Mouse (Mus musculus): ENCODE results near the gene a.
"Not testable (repeated sequence)": the region's sequence is repeated elsewhere in the genome, so short reads cannot be mapped to it uniquely, and the experiment has no call there.

The a gene

DNA sequence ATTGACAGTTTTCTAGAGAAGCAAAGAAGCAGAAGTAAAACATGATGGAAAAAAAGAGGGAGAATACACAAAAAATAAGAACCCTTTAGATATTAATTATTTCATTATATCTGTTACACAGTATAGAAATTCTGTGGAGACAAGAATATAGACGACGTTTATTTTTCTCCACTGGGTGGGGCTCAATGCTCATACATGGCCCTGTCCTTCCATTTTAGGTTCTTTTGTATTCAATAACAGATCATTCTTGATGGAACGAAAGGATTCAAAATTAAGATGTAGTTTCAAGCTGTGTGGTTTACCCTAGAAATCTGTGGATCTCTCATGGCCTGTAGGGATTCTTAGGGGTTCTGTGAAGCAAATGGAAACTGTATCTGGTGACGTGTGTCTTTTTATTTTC lies 142.7 kb downstream of the a start:
- DNase-seq: no peak

- DNase-seq: no peak
Observed at GRCm38 (mm10) chr2:154936106-154936505, 144.9 kb downstream of the a start.

- no peak for DNase-seq
Observed at GRCm38 (mm10) chr2:154936536-154937155, 145.4 kb downstream of the a start.

DNA sequence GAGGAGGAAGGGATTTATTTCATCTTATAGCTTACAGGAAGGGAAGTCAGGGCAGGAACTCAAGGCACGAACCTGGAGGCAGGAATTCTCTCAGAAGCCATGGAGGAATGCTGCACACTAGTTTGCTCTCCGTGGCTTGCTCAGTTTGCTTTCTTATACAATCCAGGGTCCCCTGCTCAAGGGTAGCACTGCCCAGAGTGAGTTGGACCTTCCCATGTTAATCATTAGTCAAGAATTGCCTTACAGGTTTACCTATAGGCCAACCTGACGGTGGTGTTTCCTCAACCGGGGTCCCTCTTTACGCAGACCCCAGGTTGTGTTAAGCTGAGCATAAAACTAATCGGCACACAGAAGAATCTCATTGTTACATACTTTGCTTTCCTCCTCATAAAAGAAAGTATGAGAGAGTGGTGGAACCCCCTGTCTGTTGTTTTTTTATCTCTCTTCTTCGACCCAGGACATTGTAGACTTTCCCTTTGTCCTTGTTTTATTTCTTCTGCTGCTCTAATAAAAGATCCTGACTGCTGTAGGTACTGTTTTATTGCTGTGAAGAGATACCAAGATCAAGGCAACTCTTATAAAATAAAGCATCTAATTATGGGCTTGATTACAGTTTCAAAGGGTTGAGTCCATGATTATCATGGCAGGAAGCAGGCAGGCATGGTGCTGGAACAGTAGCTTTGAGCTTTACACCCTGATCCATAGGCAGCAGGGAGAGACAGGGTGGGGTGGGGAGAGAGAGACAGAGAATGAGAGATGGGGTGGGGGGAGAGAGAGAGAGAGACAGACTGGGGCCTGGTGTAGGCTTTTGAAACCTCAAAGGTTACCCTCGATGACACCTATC lies 146.6 kb downstream of the a start:
- DNase-seq: no peak

GRCm38 (mm10) chr2:154941952-154942351 lies 150.8 kb downstream of the a start:
- DNase-seq: no peak

GRCm38 (mm10) chr2:154942546-154942945 lies 151.3 kb downstream of the a start:
- no peak for DNase-seq

- DNase-seq: peak; percentile 87
Observed at GRCm38 (mm10) chr2:154943101-154943500, 151.9 kb downstream of the a start.

- no peak for DNase-seq
Observed at GRCm38 (mm10) chr2:154946921-154947320, 155.7 kb downstream of the a start.

GRCm38 (mm10) chr2:154949352-154949751 lies 158.2 kb downstream of the a start:
- no peak for DNase-seq

GRCm38 (mm10) chr2:154949877-154950276 lies 158.7 kb downstream of the a start:
- no peak for DNase-seq

- DNase-seq: no peak
Observed at GRCm38 (mm10) chr2:154950601-154951000, 159.4 kb downstream of the a start.

DNA sequence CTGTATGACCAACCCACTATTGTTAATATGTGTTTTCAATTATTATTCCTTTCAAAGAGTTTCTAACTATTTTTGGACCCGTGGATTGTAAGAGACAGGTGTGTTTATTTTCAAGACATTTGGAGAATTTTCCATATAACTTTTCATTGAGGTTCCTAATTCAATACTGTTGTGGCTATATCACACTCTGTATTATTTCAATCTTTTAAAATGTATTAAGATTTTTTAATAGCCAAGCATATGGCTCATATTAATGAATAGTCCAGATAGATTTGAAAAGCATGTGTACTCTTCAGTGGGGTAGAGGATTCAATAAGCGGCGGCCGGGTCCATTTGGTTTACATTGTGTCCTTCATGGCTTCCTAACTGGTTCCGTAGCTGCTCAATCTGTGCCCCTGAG lies 168.3 kb downstream of the a start:
- DNase-seq: no peak

DNA sequence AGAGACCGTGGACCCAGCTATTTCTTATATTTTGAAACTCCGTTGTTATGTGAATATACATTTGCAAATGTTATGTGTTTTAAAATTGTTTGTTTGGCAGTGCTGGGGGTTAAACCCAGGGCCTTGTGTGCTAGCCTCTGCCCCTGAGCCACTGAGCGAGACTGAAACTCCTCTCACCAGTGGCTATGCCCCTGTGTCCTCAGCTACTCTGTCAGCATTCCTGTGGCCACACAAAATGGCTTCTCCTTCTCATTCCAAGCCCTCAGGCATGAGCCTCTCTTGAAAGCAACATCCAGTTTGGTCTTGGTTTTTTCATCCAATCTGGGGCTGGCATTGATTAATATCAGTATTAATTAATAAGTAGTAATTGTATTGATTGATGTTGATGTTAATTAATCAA lies 168.7 kb downstream of the a start:
- no peak for DNase-seq

GRCm38 (mm10) chr2:154963176-154963575 lies 172.0 kb downstream of the a start:
- no peak for DNase-seq

- DNase-seq: not testable (repeated sequence)
Observed at GRCm38 (mm10) chr2:154969740-154970397, 178.7 kb downstream of the a start.

- peak; percentile 5 for DNase-seq
Observed at GRCm38 (mm10) chr2:154971919-154972692, 180.9 kb downstream of the a start.

- DNase-seq: no peak
Observed at GRCm38 (mm10) chr2:154972981-154973380, 181.8 kb downstream of the a start.

- no peak for DNase-seq
Observed at GRCm38 (mm10) chr2:154986609-154987008, 195.4 kb downstream of the a start.

DNA sequence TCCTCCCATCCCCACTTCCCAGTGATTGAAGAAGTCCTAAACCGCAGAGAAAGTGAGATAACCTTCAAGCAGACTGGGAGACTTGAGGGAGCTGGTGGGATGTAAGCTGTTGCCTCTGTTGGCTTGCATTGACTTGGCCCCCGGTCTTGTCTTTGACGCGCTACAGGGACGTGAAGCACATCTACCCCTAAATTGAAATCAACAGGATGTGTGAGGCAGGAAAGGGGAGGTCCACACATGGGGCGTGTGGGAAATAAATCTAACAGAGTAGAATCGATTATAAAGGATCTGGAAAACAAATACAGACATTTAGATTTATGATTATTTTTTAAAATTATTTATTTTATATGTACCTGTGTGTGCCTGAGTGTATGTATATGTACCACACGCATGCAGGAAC lies 200.2 kb downstream of the a start:
- no peak for DNase-seq

GRCm38 (mm10) chr2:154992083-154992482 lies 200.9 kb downstream of the a start:
- no peak for DNase-seq

DNA sequence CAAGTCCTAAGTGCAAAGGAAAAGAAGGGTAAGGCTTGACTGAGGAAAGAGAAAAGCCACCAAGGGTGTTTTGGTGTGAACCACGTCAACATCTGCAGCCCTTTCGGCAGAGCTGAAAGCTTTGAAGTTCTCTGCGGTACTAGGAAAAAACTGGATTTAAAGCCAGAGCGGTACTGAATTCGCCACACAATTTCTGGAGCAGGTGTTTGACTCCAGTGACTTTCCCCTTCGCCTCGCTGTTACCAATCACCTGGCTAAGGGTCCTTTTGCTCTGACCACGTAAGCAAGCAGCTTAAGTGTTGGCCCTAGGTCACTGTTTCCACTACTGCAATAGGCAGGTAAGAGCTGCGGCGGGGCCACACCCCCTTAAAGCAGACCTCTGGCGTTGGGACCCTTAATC lies 214.3 kb downstream of the a start:
- no peak for DNase-seq

DNA sequence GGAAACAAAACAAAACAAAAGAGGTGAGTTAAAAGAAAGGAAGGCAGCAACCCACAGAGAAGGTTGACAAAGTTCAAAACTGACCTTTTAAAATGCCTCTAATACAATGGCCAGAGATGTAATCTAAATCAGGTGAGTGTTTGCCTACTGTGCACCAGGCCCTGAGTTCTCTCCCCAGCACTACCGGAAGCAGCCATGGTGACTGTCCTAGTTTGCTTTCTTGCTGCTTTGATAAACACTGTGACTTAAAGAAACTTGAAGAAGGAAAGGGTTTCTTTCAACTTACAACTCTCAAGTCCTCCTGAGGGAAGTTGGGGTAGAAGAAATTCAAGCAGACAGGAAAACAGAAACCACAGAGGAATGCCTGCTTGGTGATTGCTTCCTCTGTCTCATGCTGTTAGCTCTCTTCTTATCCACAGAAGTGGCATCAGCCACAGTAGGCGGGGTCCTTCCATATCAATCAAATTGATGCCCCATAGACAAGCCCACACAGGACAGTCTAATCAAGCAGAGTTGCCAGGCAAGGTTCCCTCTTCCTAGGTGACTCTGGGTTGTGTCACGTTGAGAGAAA lies 220.0 kb downstream of the a start:
- no peak for DNase-seq

GRCm38 (mm10) chr2:155012991-155013390 lies 221.8 kb downstream of the a start:
- no peak for DNase-seq
